Mouse (Mus musculus) stomach, postnatal 0 days (tissue): ENCODE measurements around the gene Gm13694.

ENCODE experiments used
- CTCF ChIP-seq: IDR thresholded peaks from 2 replicates; pipeline ENCODE4 v1.5.1; 2016; ENCODE audit warnings: antibody characterized with exemption, low read depth, mild to moderate bottlenecking, moderate library complexity
- EP300 ChIP-seq: optimal IDR thresholded peaks from 2 replicates; pipeline ENCODE3; 2016; ENCODE audit warnings: antibody characterized with exemption

DNA sequence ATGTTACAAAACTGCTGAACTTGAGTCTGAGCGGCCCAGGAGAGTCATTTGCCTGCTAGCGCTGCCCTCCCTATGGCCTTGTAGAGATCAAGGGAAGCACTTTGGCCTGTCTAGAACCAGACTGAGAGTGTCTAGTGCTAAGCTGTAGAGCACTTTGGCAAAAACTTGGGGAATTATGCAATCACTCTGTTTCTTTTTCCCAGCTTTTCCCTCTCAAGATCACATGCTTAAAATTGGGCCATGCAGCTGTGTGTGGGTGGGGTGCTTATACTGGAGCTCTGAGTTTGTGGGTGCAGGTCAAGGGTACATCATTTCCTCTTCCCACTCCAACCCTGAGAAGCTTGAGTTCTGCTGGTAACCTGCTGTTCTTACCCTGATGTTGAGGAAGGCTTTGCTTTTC is 44.2 kb downstream of the Gm13694 start:
- no peak for TF ChIP-seq CTCF
- TF ChIP-seq EP300, result no peak
